Mouse (Mus musculus): ENCODE results near the gene Tbx6. TPM values are rescaled to one million over a fixed set of nuclear protein-coding genes. Genes with fewer than 3 reads are reported as not detected.

Tbx6 gene
- polyA plus RNA-seq, 1 experiment from 2014 or later, result 0.26 TPM

- H3K36me3 ChIP-seq (ENCODE audit: control insufficient read depth, insufficient read depth, low read length), result no peaks in the 10 kb centered on the region
- H3K9me3 ChIP-seq (ENCODE audit: control insufficient read depth, low read length), result no peaks in the 10 kb centered on the region
- peaks cover 0 to 5% of the 10 kb centered on the region in 2 experiments; a peak in 1 of 4 replicates for H3K4me1 ChIP-seq (ENCODE audit: control insufficient read depth in 2 of 2, insufficient read depth in 2 of 2, low read length in 2 of 2)
- no peak overlapping the region for H3K4me3 ChIP-seq (ENCODE audit: control insufficient read depth in 1 of 2, insufficient read depth in 1 of 2, low read depth in 1 of 2, low read length in 2 of 2)
- no peak for ATAC-seq (ENCODE audit: insufficient number of reproducible peaks, insufficient read depth, low FRiP score, low read depth)
- peaks cover 18% of the 10 kb centered on the region; the same call in 1 of the 2 replicates for H3K27me3 ChIP-seq (ENCODE audit: control insufficient read depth, insufficient read depth, low read length)
- 100% methylated on average over 1 of the region's 1 CpGs for WGBS
- H3K9ac ChIP-seq (ENCODE audit: low read length), result no peak overlapping the region
- no peak overlapping the region for H3K4me2 ChIP-seq (ENCODE audit: low read length)
- H3K27ac ChIP-seq (replicated peaks in 1 of 2; ENCODE audit: control insufficient read depth in 1 of 2, insufficient read depth in 1 of 2, low read depth in 2 of 2, low read length in 2 of 2), result no peak overlapping the region
Measured at GRCm38 (mm10) chr7:126833294-126833693, 52.0 kb downstream of the Tbx6 start.

Other genes with a start within 250 kb of the Tbx6 start
- 112 and 116 TPM in 2 replicates for gene Eif3c, start 215.1 kb upstream of the Tbx6 start, polyA plus RNA-seq (2014; fragmentation: Nextera tagmentation; extraction: Ambion mirVana)
- 0.53 and 0.81 TPM in 2 replicates for gene Apobr, start 196.5 kb upstream of the Tbx6 start, polyA plus RNA-seq (2014; fragmentation: Nextera tagmentation; extraction: Ambion mirVana)
- 14.2 and 21.8 TPM in 2 replicates for gene Cln3, start 195.7 kb upstream of the Tbx6 start, polyA plus RNA-seq (2014; fragmentation: Nextera tagmentation; extraction: Ambion mirVana)
- not detected in 2 replicates for gene Il27, start 186.5 kb upstream of the Tbx6 start, polyA plus RNA-seq (2014; fragmentation: Nextera tagmentation; extraction: Ambion mirVana)
- 7.4 and 10.9 TPM in 2 replicates for gene Nupr1, start 150.6 kb upstream of the Tbx6 start, polyA plus RNA-seq (2014; fragmentation: Nextera tagmentation; extraction: Ambion mirVana)
- 22.4 and 30.2 TPM in 2 replicates for gene Sgf29, start 132.2 kb upstream of the Tbx6 start, polyA plus RNA-seq (2014; fragmentation: Nextera tagmentation; extraction: Ambion mirVana)
- gene Sult1a1, start 105.1 kb upstream of the Tbx6 start, polyA plus RNA-seq (2014; fragmentation: Nextera tagmentation; extraction: Ambion mirVana), result 12.3 and 13.5 TPM in 2 replicates
- 91.7 and 102 TPM in 2 replicates for gene Bola2, start 86.1 kb upstream of the Tbx6 start, polyA plus RNA-seq (2014; fragmentation: Nextera tagmentation; extraction: Ambion mirVana)
- 4.6 and 5.5 TPM in 2 replicates for gene Slx1b, start 85.7 kb upstream of the Tbx6 start, polyA plus RNA-seq (2014; fragmentation: Nextera tagmentation; extraction: Ambion mirVana)
- gene Coro1a, start 73.7 kb upstream of the Tbx6 start, polyA plus RNA-seq (2014; fragmentation: Nextera tagmentation; extraction: Ambion mirVana), result 10.2 and 13.7 TPM in 2 replicates
- 51.7 and 57.3 TPM in 2 replicates for gene Mapk3, start 21.9 kb upstream of the Tbx6 start, polyA plus RNA-seq (2014; fragmentation: Nextera tagmentation; extraction: Ambion mirVana)
- 0.67 and 2.7 TPM in 2 replicates for gene Gdpd3, start 15.1 kb upstream of the Tbx6 start, polyA plus RNA-seq (2014; fragmentation: Nextera tagmentation; extraction: Ambion mirVana)
- gene Ypel3, start 4.5 kb upstream of the Tbx6 start, polyA plus RNA-seq (2014; fragmentation: Nextera tagmentation; extraction: Ambion mirVana), result 102 and 121 TPM in 2 replicates
- 132 and 146 TPM in 2 replicates for gene Ppp4c, start 11.0 kb downstream of the Tbx6 start, polyA plus RNA-seq (2014; fragmentation: Nextera tagmentation; extraction: Ambion mirVana)
- gene Fam57b, start 16.2 kb downstream of the Tbx6 start, polyA plus RNA-seq (2014; fragmentation: Nextera tagmentation; extraction: Ambion mirVana), result 0.81 and 1.2 TPM in 2 replicates
- gene 4930451I11Rik, start 50.2 kb downstream of the Tbx6 start, polyA plus RNA-seq (2014; fragmentation: Nextera tagmentation; extraction: Ambion mirVana), result not detected in 2 replicates
- 0.14 TPM in 1 of 2 replicates, not detected in the other for gene Doc2a, start 65.9 kb downstream of the Tbx6 start, polyA plus RNA-seq (2014; fragmentation: Nextera tagmentation; extraction: Ambion mirVana)
- gene Hirip3, start 80.5 kb downstream of the Tbx6 start, polyA plus RNA-seq (2014; fragmentation: Nextera tagmentation; extraction: Ambion mirVana), result 10.7 and 11.5 TPM in 2 replicates
- gene Ino80e, start 80.9 kb downstream of the Tbx6 start, polyA plus RNA-seq (2014; fragmentation: Nextera tagmentation; extraction: Ambion mirVana), result 47.9 and 51.9 TPM in 2 replicates
- gene Taok2, start 103.2 kb downstream of the Tbx6 start, polyA plus RNA-seq (2014; fragmentation: Nextera tagmentation; extraction: Ambion mirVana), result 19.8 and 21.7 TPM in 2 replicates
- gene Tmem219, start 141.4 kb downstream of the Tbx6 start, polyA plus RNA-seq (2014; fragmentation: Nextera tagmentation; extraction: Ambion mirVana), result 21.6 and 22.7 TPM in 2 replicates
- gene Kctd13, start 147.4 kb downstream of the Tbx6 start, polyA plus RNA-seq (2014; fragmentation: Nextera tagmentation; extraction: Ambion mirVana), result 11.3 and 11.9 TPM in 2 replicates
- gene Asphd1, start 168.1 kb downstream of the Tbx6 start, polyA plus RNA-seq (2014; fragmentation: Nextera tagmentation; extraction: Ambion mirVana), result not detected in 2 replicates
- 0.86 and 1.4 TPM in 2 replicates for gene Sez6l2, start 169.1 kb downstream of the Tbx6 start, polyA plus RNA-seq (2014; fragmentation: Nextera tagmentation; extraction: Ambion mirVana)
- gene Cdipt, start 194.4 kb downstream of the Tbx6 start, polyA plus RNA-seq (2014; fragmentation: Nextera tagmentation; extraction: Ambion mirVana), result 68.5 and 74.6 TPM in 2 replicates
- 0.86 and 1.6 TPM in 2 replicates for gene Cdiptos, start 194.6 kb downstream of the Tbx6 start, polyA plus RNA-seq (2014; fragmentation: Nextera tagmentation; extraction: Ambion mirVana)
- 12.0 and 12.6 TPM in 2 replicates for gene Mvp, start 233.1 kb downstream of the Tbx6 start, polyA plus RNA-seq (2014; fragmentation: Nextera tagmentation; extraction: Ambion mirVana)
- 0.84 TPM in 1 of 2 replicates, not detected in the other for gene Pagr1b, start 235.0 kb downstream of the Tbx6 start, polyA plus RNA-seq (2014; fragmentation: Nextera tagmentation; extraction: Ambion mirVana)
- gene Pagr1a, start 235.9 kb downstream of the Tbx6 start, polyA plus RNA-seq (2014; fragmentation: Nextera tagmentation; extraction: Ambion mirVana), result 23.1 and 25.4 TPM in 2 replicates
- 41.9 and 45.0 TPM in 2 replicates for gene Gm42742, start 239.6 kb downstream of the Tbx6 start, polyA plus RNA-seq (2014; fragmentation: Nextera tagmentation; extraction: Ambion mirVana)
- gene Prrt2, start 239.7 kb downstream of the Tbx6 start, polyA plus RNA-seq (2014; fragmentation: Nextera tagmentation; extraction: Ambion mirVana), result 2.1 and 3.2 TPM in 2 replicates
- 37.6 and 44.7 TPM in 2 replicates for gene Maz, start 245.6 kb downstream of the Tbx6 start, polyA plus RNA-seq (2014; fragmentation: Nextera tagmentation; extraction: Ambion mirVana)